Mouse (Mus musculus) intestine, embryonic 14.5 days (tissue): ENCODE data around the gene Rgs13. TPM values are rescaled to one million over a fixed set of nuclear protein-coding genes. Genes with fewer than 3 reads are reported as not detected.
"Not testable (repeated sequence)": the region's sequence is repeated elsewhere in the genome, so short reads cannot be mapped to it uniquely, and the experiment has no call there.

Source experiments
- ATAC-seq: fragments of 200-750 bp; cut with Nextera tagmentation; replicated peaks from 2 replicates; pipeline ENCODE4 v1.8.0; 2017; ENCODE audit warnings: low read depth, moderate number of reproducible peaks, moderate TSS enrichment, moderate library complexity; ENCODE audit not compliant: low FRiP score, low TSS enrichment
- DNase-seq: peaks from one replicate; pipeline ENCODE4 v3.0.0-alpha.2; 2018; ENCODE audit warnings: low spot score
- H3K27ac ChIP-seq: fragments of 300-500 bp; sonication (generic); 2 replicates; pipeline ENCODE4 v1.5.1; 2014; ENCODE audit warnings: low read depth, mild to moderate bottlenecking, control low read depth
- H3K27me3 ChIP-seq: fragments of 300-500 bp; sonication (generic); replicated peaks from 2 replicates; pipeline ENCODE4 v1.6.1; 2014; ENCODE audit warnings: low read length, control low read depth; ENCODE audit not compliant: control insufficient read depth, insufficient read depth
- H3K36me3 ChIP-seq: fragments of 300-500 bp; sonication (generic); 2 replicates; pipeline ENCODE4 v1.6.1; 2014; ENCODE audit warnings: low read length, control low read depth; ENCODE audit not compliant: control insufficient read depth, insufficient read depth
- H3K4me1 ChIP-seq: fragments of 300-500 bp; sonication (generic); replicated peaks from 2 replicates; pipeline ENCODE4 v1.6.1; 2014; ENCODE audit warnings: low read length, control low read depth, mixed read lengths; ENCODE audit not compliant: control insufficient read depth, insufficient read depth
- H3K4me2 ChIP-seq: fragments of 300-500 bp; sonication (generic); 2 replicates; pipeline ENCODE4 v1.6.1; 2014; ENCODE audit warnings: low read length
- H3K4me3 ChIP-seq: fragments of 300-500 bp; sonication (generic); 2 replicates; pipeline ENCODE4 v1.5.1; 2014; ENCODE audit warnings: low read depth, low read length, control low read depth, mixed read lengths
- H3K9ac ChIP-seq: fragments of 300-500 bp; sonication (generic); 2 replicates; pipeline ENCODE4 v1.6.1; 2014; ENCODE audit warnings: mild to moderate bottlenecking, low read length
- H3K9me3 ChIP-seq: fragments of 300-500 bp; sonication (generic); 2 replicates; pipeline ENCODE4 v1.6.1; 2016; ENCODE audit warnings: low read length, control low read depth; ENCODE audit not compliant: control insufficient read depth
- WGBS: fragments of 180-500 bp; shearing (Covaris S2); extraction: QIAGEN DNeasy Blood & Tissue Kit; methylation state at CpG from one replicate; pipeline ENCODE4 v1.1.7; 2014; 5-methylcytosine and 5-hydroxymethylcytosine counted together
- polyA plus RNA-seq: library from polyadenylated mRNA; unstranded; fragments of >200 nt; fragmentation: Nextera tagmentation; extraction: Ambion mirVana; gene quantifications from 2 replicates; pipeline ENCODE4 v1.2.1, GENCODE M21; 2014

Rgs13 gene
- polyA plus RNA-seq, 1 experiment from 2014 or later = not detected

DNA sequence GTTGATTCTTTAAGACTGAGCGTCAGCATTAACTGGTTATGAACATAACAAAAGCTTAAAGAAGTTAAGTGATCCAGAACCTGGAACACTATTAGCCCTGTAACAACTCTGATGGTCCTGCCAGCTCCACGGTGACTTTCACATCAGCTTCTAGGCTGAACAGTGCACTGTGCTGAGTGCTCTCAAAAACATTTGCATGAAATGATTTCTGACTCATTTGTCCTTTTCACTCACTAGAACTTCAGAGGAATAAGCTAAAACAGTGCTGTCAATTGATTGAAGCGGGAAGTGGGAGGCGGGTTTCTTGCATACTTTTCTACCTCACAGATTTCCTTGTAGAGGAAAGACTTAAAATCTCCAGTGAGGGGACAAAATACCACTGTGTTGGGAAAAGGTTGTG, 8.3 kb downstream of the Rgs13 start:
- Histone ChIP-seq H3K4me3 (no peak overlapping the region), H3K9me3 (no peaks in the 10 kb centered on the region), H3K36me3 (no peaks in the 10 kb centered on the region), H3K4me2 (no peak overlapping the region), H3K27me3 (no peaks in the 10 kb centered on the region), H3K4me1 (no peaks in the 10 kb centered on the region), H3K27ac (no peak overlapping the region), H3K9ac (no peak overlapping the region)
- ATAC-seq (no peak), DNase-seq (no peak)
- 92% methylated on average over 4 of the region's 4 CpGs for WGBS

DNA sequence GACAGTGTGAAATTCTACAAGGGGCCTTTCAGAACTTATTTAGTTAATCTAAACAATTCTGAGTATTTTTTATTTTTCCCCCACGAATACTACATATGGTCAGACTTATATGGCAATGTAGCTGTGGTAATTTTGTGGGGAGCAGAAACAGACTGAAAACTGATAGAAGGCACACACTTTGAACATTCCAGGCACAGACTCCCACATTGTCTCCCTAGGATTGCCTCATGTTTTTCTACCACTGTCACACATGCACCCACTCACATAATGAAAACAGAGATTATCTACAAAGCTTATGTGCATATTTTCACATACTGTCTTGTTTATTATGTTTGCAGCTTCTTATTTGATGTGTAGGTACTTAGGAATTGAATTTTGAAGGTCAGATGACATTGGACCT, 9.4 kb downstream of the Rgs13 start:
- Histone ChIP-seq H3K27me3 (no peaks in the 10 kb centered on the region), H3K4me2 (no peak overlapping the region), H3K4me3 (no peak overlapping the region), H3K36me3 (no peaks in the 10 kb centered on the region), H3K4me1 (no peaks in the 10 kb centered on the region), H3K27ac (no peak overlapping the region), H3K9me3 (no peaks in the 10 kb centered on the region), H3K9ac (no peak overlapping the region)
- ATAC-seq (no peak), DNase-seq (no peak)
- WGBS = 76% methylated on average over 1 of the region's 1 CpGs

- H3K4me1 ChIP-seq = no peaks in the 10 kb centered on the region
- no peaks in the 10 kb centered on the region for H3K27me3 ChIP-seq
- no peak overlapping the region for H3K4me2 ChIP-seq
- WGBS = 73% methylated on average over 5 of the region's 5 CpGs
- H3K36me3 ChIP-seq = no peaks in the 10 kb centered on the region
- H3K4me3 ChIP-seq = no peak overlapping the region
- no peak overlapping the region for H3K9ac ChIP-seq
- DNase-seq (no peak), ATAC-seq (no peak)
- H3K9me3 ChIP-seq = no peaks in the 10 kb centered on the region
- H3K27ac ChIP-seq = no peak overlapping the region
Observed at GRCm38 (mm10) chr1:144166897-144167296, 10.3 kb downstream of the Rgs13 start.

GRCm38 (mm10) chr1:144166275-144166674, 10.9 kb downstream of the Rgs13 start:
- DNase-seq (no peak), ATAC-seq (no peak)
- H3K4me1 ChIP-seq = no peaks in the 10 kb centered on the region
- H3K4me3 ChIP-seq = no peak overlapping the region
- H3K27me3 ChIP-seq = no peaks in the 10 kb centered on the region
- no peak overlapping the region for H3K4me2 ChIP-seq
- no peak overlapping the region for H3K9ac ChIP-seq
- 93% methylated on average over 2 of the region's 2 CpGs for WGBS
- no peaks in the 10 kb centered on the region for H3K9me3 ChIP-seq
- no peaks in the 10 kb centered on the region for H3K36me3 ChIP-seq
- no peak overlapping the region for H3K27ac ChIP-seq

- DNase-seq = no peak
- no peaks in the 10 kb centered on the region for H3K4me1 ChIP-seq
- no peaks in the 10 kb centered on the region for H3K36me3 ChIP-seq
- H3K4me2 ChIP-seq = no peak overlapping the region
- ATAC-seq = no peak
- H3K9ac ChIP-seq = no peak overlapping the region
- no peak overlapping the region for H3K27ac ChIP-seq
- WGBS = 46% methylated on average over 1 of the region's 1 CpGs
- H3K4me3 ChIP-seq = no peak overlapping the region
- no peaks in the 10 kb centered on the region for H3K27me3 ChIP-seq
- no peaks in the 10 kb centered on the region for H3K9me3 ChIP-seq
Observed at GRCm38 (mm10) chr1:144152526-144152925, 24.6 kb downstream of the Rgs13 start.

GRCm38 (mm10) chr1:144152184-144152525, 25.0 kb downstream of the Rgs13 start:
- H3K27ac ChIP-seq = no peak overlapping the region
- DNase-seq (no peak), ATAC-seq (no peak)
- H3K4me2 ChIP-seq = no peak overlapping the region
- H3K36me3 ChIP-seq = no peaks in the 10 kb centered on the region
- no peaks in the 10 kb centered on the region for H3K27me3 ChIP-seq
- H3K4me3 ChIP-seq = no peak overlapping the region
- no peaks in the 10 kb centered on the region for H3K4me1 ChIP-seq
- WGBS = 74% methylated on average over 1 of the region's 1 CpGs
- H3K9ac ChIP-seq = no peak overlapping the region
- H3K9me3 ChIP-seq = no peaks in the 10 kb centered on the region

- no peak for DNase-seq
- ATAC-seq = no peak
Observed at GRCm38 (mm10) chr1:144151401-144152183, 25.6 kb downstream of the Rgs13 start.

GRCm38 (mm10) chr1:144149997-144150396, 27.2 kb downstream of the Rgs13 start:
- H3K4me3 ChIP-seq = no peak overlapping the region
- H3K4me2 ChIP-seq = no peak overlapping the region
- no peak overlapping the region for H3K27ac ChIP-seq
- no peaks in the 10 kb centered on the region for H3K27me3 ChIP-seq
- no peaks in the 10 kb centered on the region for H3K36me3 ChIP-seq
- no peaks in the 10 kb centered on the region for H3K4me1 ChIP-seq
- no peak for DNase-seq
- ATAC-seq = no peak
- H3K9ac ChIP-seq = no peak overlapping the region
- WGBS = 82% methylated on average over 3 of the region's 3 CpGs
- H3K9me3 ChIP-seq = no peaks in the 10 kb centered on the region

More at GRCm38 (mm10) chr1:144151401-144152183, 25.6 kb downstream of the Rgs13 start:
- no peak overlapping the region for H3K4me2 ChIP-seq
- H3K4me1 ChIP-seq = no peaks in the 10 kb centered on the region
- no peaks in the 10 kb centered on the region for H3K27me3 ChIP-seq
- H3K9me3 ChIP-seq = no peaks in the 10 kb centered on the region
- H3K4me3 ChIP-seq = no peak overlapping the region
- 75% methylated on average over 5 of the region's 5 CpGs for WGBS
- no peak overlapping the region for H3K9ac ChIP-seq
- no peaks in the 10 kb centered on the region for H3K36me3 ChIP-seq
- H3K27ac ChIP-seq = no peak overlapping the region

DNA sequence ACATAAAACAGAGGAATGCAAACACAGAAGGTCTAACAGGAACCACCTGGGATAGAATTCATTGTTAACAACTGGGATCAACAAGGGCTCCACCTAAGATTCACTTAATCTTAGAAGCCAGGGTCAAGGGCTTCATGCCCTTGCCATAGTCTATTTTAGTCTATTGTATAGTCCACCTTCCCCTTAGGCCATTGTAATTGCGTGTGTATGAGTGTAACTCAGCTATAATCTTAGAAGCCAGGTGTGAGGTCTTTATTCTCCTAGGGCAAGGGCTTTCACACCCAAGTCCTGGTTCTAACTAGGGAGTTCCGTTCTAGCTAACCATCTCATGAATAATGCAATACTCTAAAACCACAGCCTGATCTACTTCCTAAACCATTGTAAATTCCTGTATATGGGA, 35.8 kb downstream of the Rgs13 start:
- H3K9me3 ChIP-seq, H3K36me3 ChIP-seq, DNase-seq, H3K27me3 ChIP-seq, H3K27ac ChIP-seq, H3K4me3 ChIP-seq, ATAC-seq, H3K4me2 ChIP-seq, H3K9ac ChIP-seq, H3K4me1 ChIP-seq: not testable (repeated sequence)
- WGBS = 95% methylated on average over 2 of the region's 2 CpGs
